8 mouse cellular contexts compared by ENCODE assay signal in genomic region chr8:47872361-47873107, GRCm38 (mm10). TPM values are rescaled to one million over a fixed set of nuclear protein-coding genes. Genes with fewer than 3 reads are reported as not detected.
A peak's percentile ranks its signal among the peaks of the same experiment; 100 is the strongest.
DNase-seq lines count a peak whose midpoint lies in the region; ATAC-seq and TF ChIP-seq lines count a peak whose summit lies in the region.

No protein-coding gene starts in this region.

- TF ChIP-seq POLR2A in heart, adult 2 months (IDR thresholded peaks at IDR 0.05; ENCODE audit: insufficient read depth, low read depth, low read length), result no peak

- H3K4me2 ChIP-seq in hindbrain, embryonic 13.5 days, result no peak overlapping the region

- no peak overlapping the region for H3K27ac ChIP-seq in heart, adult 2 months
- no peak overlapping the region for H3K27ac ChIP-seq in hindbrain, embryonic 13.5 days
- no peak overlapping the region for H3K27ac ChIP-seq in left cerebral cortex, adult 2 months
- H3K27ac ChIP-seq in midbrain, embryonic 10.5 days (replicated peaks), result no peak overlapping the region

- no peaks in the 10 kb centered on the region for H3K9me3 ChIP-seq in hindbrain, embryonic 13.5 days
- H3K9me3 ChIP-seq in midbrain, embryonic 10.5 days (replicated peaks), result no peaks in the 10 kb centered on the region

- H3K36me3 ChIP-seq in heart, adult 2 months (ENCODE audit: control insufficient read depth, insufficient read depth, low read length), result no peaks in the 10 kb centered on the region
- peaks cover 16% of the 10 kb centered on the region for H3K36me3 ChIP-seq in hindbrain, embryonic 13.5 days
- H3K36me3 ChIP-seq in midbrain, embryonic 10.5 days, result peaks cover 23% of the 10 kb centered on the region

- WGBS in heart, adult 2 months, result 50% methylated on average over 13 of the region's 13 CpGs
- WGBS in hindbrain, embryonic 13.5 days, result 52% methylated on average over 13 of the region's 13 CpGs
- WGBS in midbrain, embryonic 10.5 days, result 52% methylated on average over 13 of the region's 13 CpGs

- ATAC-seq in erythroid progenitor cell, adult 5-6 weeks (replicated peaks; ENCODE audit: low FRiP score, poor library complexity, severe bottlenecking), result peak; percentile 56; the same call in 1 of the 2 replicates
- ATAC-seq in hindbrain, embryonic 13.5 days (ENCODE audit: low FRiP score), result peak; percentile 82

- intact Hi-C loops in heart, adult 2 months (cut with DNase I), result loop anchor here (1.0 to 5.0 kb wide), 3 partner anchors 60 to 144 kb away; no protein-coding TSS in a partner anchor
- intact Hi-C loops in heart, postnatal 25 days (cut with DNase I), result loop anchor here (5.0 kb wide), 2 partner anchors 45 to 80 kb away; no protein-coding TSS in a partner anchor
- intact Hi-C loops in left cerebral cortex, adult 2 months (cut with DNase I), result loop anchor here (1.0 to 10.0 kb wide), 4 partner anchors 78 to 1832 kb away; partner anchors contain the start of gene Dctd

- H3K27me3 ChIP-seq in heart, adult 2 months (ENCODE audit: control insufficient read depth, insufficient read depth, low read length), result no peaks in the 10 kb centered on the region
- H3K27me3 ChIP-seq in hindbrain, embryonic 13.5 days, result no peaks in the 10 kb centered on the region
- H3K27me3 ChIP-seq in midbrain, embryonic 10.5 days (ENCODE audit: low read depth, poor library complexity, severe bottlenecking), result no peaks in the 10 kb centered on the region

- peak in 1 of 2 experiments; percentile 24 for DNase-seq in heart, adult 2 months
- DNase-seq in heart, postnatal 25 days (ENCODE audit: low spot score), result no peak
- DNase-seq in NIH3T3 (ENCODE audit: low read depth), result peak; percentile 81
- DNase-seq in left cerebral cortex, adult 2 months (ENCODE audit: extremely low spot score in 1 of 2, low spot score in 2 of 2), result peak in 1 of 2 experiments; percentile 52
- peak; percentile 46 for DNase-seq in midbrain, embryonic 10.5 days (ENCODE audit: low spot score)
- peak; percentile 32 for DNase-seq in thymus, postnatal 14 days

- no peaks in the 10 kb centered on the region for H3K4me1 ChIP-seq in heart, adult 2 months (ENCODE audit: control insufficient read depth, insufficient read depth, low read length)
- H3K4me1 ChIP-seq in hindbrain, embryonic 13.5 days (replicated peaks), result no peaks in the 10 kb centered on the region
- peaks cover 5% of the 10 kb centered on the region; the same call in 1 of the 2 replicates for H3K4me1 ChIP-seq in midbrain, embryonic 10.5 days

- H3K4me3 ChIP-seq in heart, adult 2 months, result no peak overlapping the region
- no peak overlapping the region for H3K4me3 ChIP-seq in hindbrain, embryonic 13.5 days
- H3K4me3 ChIP-seq in left cerebral cortex, adult 2 months, result no peak overlapping the region
- H3K4me3 ChIP-seq in midbrain, embryonic 10.5 days, result no peak overlapping the region

- TF ChIP-seq EP300 in heart, adult 2 months (IDR thresholded peaks at IDR 0.05; ENCODE audit: insufficient read depth, low read depth, low read length), result peak; percentile 73; the same call in 1 of the 2 replicates

- no peaks in the 10 kb centered on the region for H3K79me2 ChIP-seq in heart, adult 2 months (replicated peaks; ENCODE audit: control insufficient read depth, insufficient read depth, low read length)

- TF ChIP-seq CTCF in heart, adult 2 months (IDR thresholded peaks at IDR 0.05), result peak; percentile 99
- peak; percentile 99 for TF ChIP-seq CTCF in left cerebral cortex, adult 2 months (IDR thresholded peaks at IDR 0.05)

- no peak overlapping the region for H3K9ac ChIP-seq in heart, adult 2 months (ENCODE audit: low read depth, low read length)
- H3K9ac ChIP-seq in hindbrain, embryonic 13.5 days, result no peak overlapping the region

RNA-seq across cellular contexts. Expression of gene Cldn22, which starts 48.3 kb away (rescaled TPM):
- total RNA-seq in heart, adult 2 months (2021), result not detected
- 0.35 and 1.2 TPM in 2 replicates for polyA plus RNA-seq in heart, adult 2 months (2012; rRNA removed)
- total RNA-seq in heart, postnatal 25 days (2021), result not detected
- not detected in 2 replicates for total RNA-seq in erythroid progenitor cell, adult 5-6 weeks (2015; ENCODE audit: low replicate concordance)
- not detected in 2 replicates for total RNA-seq in erythroid progenitor cell, adult 5-6 weeks (2017; ENCODE audit: low replicate concordance)
- not detected in 2 replicates for polyA plus RNA-seq in hindbrain, embryonic 13.5 days (2015; fragmentation: Nextera tagmentation; extraction: Ambion mirVana)
- total RNA-seq in left cerebral cortex, adult 2 months (2021), result under 1 TPM in 1 of 2 experiments, not detected in 1; 0.58 TPM
- not detected in 2 replicates for polyA plus RNA-seq in midbrain, embryonic 10.5 days (2016; fragmentation: Nextera tagmentation; extraction: Ambion mirVana)

RNA-seq across cellular contexts. Expression of gene Cldn24, which starts 50.6 kb away (rescaled TPM):
- total RNA-seq in heart, adult 2 months (2021), result not detected
- not detected in 2 replicates for polyA plus RNA-seq in heart, adult 2 months (2012; rRNA removed)
- not detected for total RNA-seq in heart, postnatal 25 days (2021)
- total RNA-seq in erythroid progenitor cell, adult 5-6 weeks (2015; ENCODE audit: low replicate concordance), result not detected in 2 replicates
- total RNA-seq in erythroid progenitor cell, adult 5-6 weeks (2017; ENCODE audit: low replicate concordance), result not detected in 2 replicates
- polyA plus RNA-seq in hindbrain, embryonic 13.5 days (2015; fragmentation: Nextera tagmentation; extraction: Ambion mirVana), result not detected in 2 replicates
- total RNA-seq in left cerebral cortex, adult 2 months (2021), result not detected
- polyA plus RNA-seq in midbrain, embryonic 10.5 days (2016; fragmentation: Nextera tagmentation; extraction: Ambion mirVana), result not detected in 2 replicates
